Mouse (Mus musculus) heart, postnatal 0 days (tissue): ENCODE data around the gene Hist1h3e.
"Not testable (repeated sequence)": the region's sequence is repeated elsewhere in the genome, so short reads cannot be mapped to it uniquely, and the experiment has no call there.

Experiments
- CTCF ChIP-seq: IDR thresholded peaks from 2 replicates; pipeline ENCODE4 v1.5.1; 2016; ENCODE audit warnings: antibody characterized with exemption, control low read depth, low read depth
- EP300 ChIP-seq: IDR thresholded peaks from 2 replicates; pipeline ENCODE4 v1.6.1; 2016; ENCODE audit warnings: antibody characterized with exemption, low read depth

- not testable (repeated sequence) for TF ChIP-seq CTCF, EP300
Observed at GRCm38 (mm10) chr13:23542225-23542980, 19.8 kb downstream of the Hist1h3e start.
